In the genomic region with DNA sequence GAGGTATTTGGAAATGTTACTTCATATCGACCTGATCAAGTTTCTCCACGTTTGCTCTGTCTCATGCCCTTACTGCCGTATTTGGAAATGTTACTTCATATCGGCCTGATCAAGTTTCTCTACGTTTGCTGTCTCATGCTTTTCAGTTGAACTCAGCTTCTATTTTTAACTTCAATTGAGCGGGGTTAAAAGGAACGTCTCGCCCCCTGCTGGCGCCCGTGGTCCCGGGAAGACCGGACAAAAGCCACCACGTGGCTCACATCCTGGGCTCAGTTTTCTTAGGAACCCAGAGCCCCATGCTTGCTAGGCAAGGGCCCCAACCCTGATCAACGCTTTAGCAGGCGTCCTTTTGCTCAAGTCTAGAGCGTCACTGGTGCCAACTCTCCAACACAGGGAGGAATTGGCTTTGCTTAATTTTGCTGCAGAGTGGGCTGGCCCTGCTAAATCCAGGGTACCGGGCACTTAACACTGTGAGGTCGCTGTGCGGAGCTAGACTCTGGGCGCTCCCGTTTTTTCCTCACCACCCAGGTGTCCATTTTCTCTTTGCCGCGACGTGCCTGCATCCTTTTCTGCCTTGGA, we compare ENCODE assay signal across 8 mouse cellular contexts. TPM values are rescaled to one million over a fixed set of nuclear protein-coding genes. Genes with fewer than 3 reads are reported as not detected.
DNase-seq lines count a peak whose midpoint lies in the region; ATAC-seq lines count a peak whose summit lies in the region.

No protein-coding gene starts in this region.

- DNase-seq in MEL-GATA-1-ER (ENCODE audit: extremely low read depth, low read depth): peak; percentile 90
- peak; percentile 51 for DNase-seq in cerebellum, adult 8-10 months
- peak; percentile 91 for DNase-seq in forelimb bud, embryonic 11.5 days (ENCODE audit: low read depth, low spot score)
- DNase-seq in layer of hippocampus, adult 9-10 months (ENCODE audit: low spot score): peak; percentile 57
- peak; percentile 69 for DNase-seq in ovary, postnatal 10 days (ENCODE audit: low spot score)
- DNase-seq in thymus, postnatal 10 days (ENCODE audit: low spot score in 2 of 2): peak; percentile 71 to 84

- peak; percentile 74 to 76 for ATAC-seq in hematopoietic stem cell, adult 5-6 weeks (replicated peaks in 1 of 2; ENCODE audit: insufficient read depth in 1 of 2, low FRiP score in 2 of 2, low TSS enrichment in 1 of 2, low read depth in 1 of 2, poor library complexity in 2 of 2, severe bottlenecking in 2 of 2)
- ATAC-seq in lung, embryonic 16.5 days (ENCODE audit: low read depth): peak; percentile 87

- under 1% methylated on average over 24 of the region's 24 CpGs for WGBS in lung, embryonic 16.5 days

- peak overlapping the region; percentile 60 for H3K4me3 ChIP-seq in lung, embryonic 16.5 days (ENCODE audit: low read length)

- no peaks in the 10 kb centered on the region for H3K36me3 ChIP-seq in lung, embryonic 16.5 days (ENCODE audit: control insufficient read depth, insufficient read depth, low read length)

- no peaks in the 10 kb centered on the region for H3K27me3 ChIP-seq in lung, embryonic 16.5 days (ENCODE audit: control insufficient read depth, insufficient read depth, low read depth, low read length)

- H3K4me2 ChIP-seq in lung, embryonic 16.5 days (ENCODE audit: low read depth, low read length): peak overlapping the region; percentile 92

- no peaks in the 10 kb centered on the region; the same call in 1 of the 2 replicates for H3K4me1 ChIP-seq in lung, embryonic 16.5 days (replicated peaks; ENCODE audit: control insufficient read depth, insufficient read depth, low read length)

- peak overlapping the region; percentile 76 for H3K9ac ChIP-seq in lung, embryonic 16.5 days (ENCODE audit: low read length)

- H3K27ac ChIP-seq in lung, embryonic 16.5 days (ENCODE audit: low read length): peak overlapping the region; percentile 95

- no peaks in the 10 kb centered on the region for H3K9me3 ChIP-seq in lung, embryonic 16.5 days (ENCODE audit: control insufficient read depth, low read length)

RNA-seq across cellular contexts. Expression of gene Wee1, which starts 42.3 kb away (rescaled TPM):
- total RNA-seq in hematopoietic stem cell, adult 5-6 weeks (2017): 47.8 and 53.8 TPM in 2 replicates
- 23.4 and 24.3 TPM in 2 replicates for polyA plus RNA-seq in lung, embryonic 16.5 days (2015; fragmentation: Nextera tagmentation; extraction: Ambion mirVana)

RNA-seq across cellular contexts. Expression of gene Swap70, which starts 57.3 kb away (rescaled TPM):
- total RNA-seq in hematopoietic stem cell, adult 5-6 weeks (2017): 90.0 and 96.9 TPM in 2 replicates
- polyA plus RNA-seq in lung, embryonic 16.5 days (2015; fragmentation: Nextera tagmentation; extraction: Ambion mirVana): 39.4 and 40.6 TPM in 2 replicates

Comparison
In these comparisons a context has a peak if more than half of its experiments do, and no peak if none do; other contexts are left out.
1. Peak in every context shown above with its lines: DNase-seq, ATAC-seq, H3K4me3 ChIP-seq and H3K27ac ChIP-seq.